Mouse (Mus musculus): ENCODE data around the gene Clec4f.

DNA sequence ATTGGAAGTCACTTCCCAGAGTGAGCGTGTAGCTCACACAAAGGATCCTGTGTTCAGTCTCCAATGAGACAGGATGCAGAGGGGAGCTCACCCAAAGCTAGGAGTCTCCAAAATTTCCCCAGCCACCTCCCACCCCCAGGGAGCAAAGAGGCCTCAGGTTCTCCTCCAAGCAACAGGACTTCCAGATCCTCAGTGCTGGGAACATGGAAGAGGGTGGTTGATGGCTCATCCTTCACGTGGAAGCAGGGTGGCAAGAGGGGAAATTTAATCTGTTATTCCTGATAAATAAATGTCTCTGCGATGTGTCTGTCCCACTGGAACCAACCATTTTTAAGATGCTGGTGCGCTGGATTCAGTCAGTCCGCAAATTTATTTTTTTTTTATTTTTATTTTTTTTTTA is 48.7 kb upstream of the Clec4f start:
- TF ChIP-seq POLR2A (IDR thresholded peaks at IDR 0.05; ENCODE audit: low read depth, low read length) (no peak), CTCF (conservative IDR thresholded peaks at IDR 0.05; ENCODE audit: insufficient read depth, insufficient read length, low read depth, low read length) (no peak)

Data from kidney, adult 2 months (tissue).